Mouse (Mus musculus): ENCODE measurements around the gene Igf2bp3.
"Not testable (repeated sequence)": the region's sequence is repeated elsewhere in the genome, so short reads cannot be mapped to it uniquely, and the experiment has no call there.

Igf2bp3 gene

DNA sequence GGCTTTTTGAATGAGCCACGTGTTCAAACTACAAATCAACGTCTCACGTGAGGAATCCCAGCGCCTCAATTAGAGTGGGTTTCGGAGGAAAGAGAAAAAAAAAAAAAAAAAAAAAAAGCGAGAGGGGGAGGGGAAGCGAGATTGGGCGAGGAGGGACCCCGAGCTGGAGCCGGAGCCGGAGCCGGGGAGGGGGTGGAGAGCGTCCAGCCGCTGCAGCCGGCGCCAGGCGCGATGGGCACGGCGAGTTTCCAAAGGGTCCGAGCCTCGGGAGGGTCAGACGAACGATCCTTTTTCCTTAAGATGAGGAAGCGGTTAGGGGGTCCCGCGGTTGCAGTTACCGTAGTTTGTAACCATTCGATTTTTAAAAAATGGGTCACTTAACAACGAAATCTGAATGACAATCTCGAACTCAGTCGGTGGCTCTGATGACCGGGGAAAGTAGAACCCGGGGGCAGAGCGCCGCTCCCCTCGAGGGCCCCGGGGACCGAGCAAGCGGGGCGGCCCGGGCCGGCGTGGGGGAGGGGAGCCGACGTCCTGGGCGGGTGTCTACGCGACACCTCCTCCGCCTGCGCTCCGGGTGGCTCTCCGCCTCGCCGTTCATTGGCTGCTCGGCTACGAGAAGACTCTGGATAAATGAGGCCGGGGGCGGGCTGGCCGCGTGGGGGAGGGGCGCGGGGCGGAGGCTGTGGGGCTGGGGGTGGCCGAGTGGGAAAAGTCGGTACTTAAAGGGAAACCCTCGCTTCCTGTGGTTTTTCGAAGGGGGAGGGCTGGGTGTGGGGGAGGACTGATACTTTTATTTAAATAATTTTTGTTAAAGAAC, at the start of gene Igf2bp3:
Gene Igf2bp3 (minus strand): TSS at position 30 of the 820 bp plus-strand sequence.
- DNase-seq, result no peak

DNA sequence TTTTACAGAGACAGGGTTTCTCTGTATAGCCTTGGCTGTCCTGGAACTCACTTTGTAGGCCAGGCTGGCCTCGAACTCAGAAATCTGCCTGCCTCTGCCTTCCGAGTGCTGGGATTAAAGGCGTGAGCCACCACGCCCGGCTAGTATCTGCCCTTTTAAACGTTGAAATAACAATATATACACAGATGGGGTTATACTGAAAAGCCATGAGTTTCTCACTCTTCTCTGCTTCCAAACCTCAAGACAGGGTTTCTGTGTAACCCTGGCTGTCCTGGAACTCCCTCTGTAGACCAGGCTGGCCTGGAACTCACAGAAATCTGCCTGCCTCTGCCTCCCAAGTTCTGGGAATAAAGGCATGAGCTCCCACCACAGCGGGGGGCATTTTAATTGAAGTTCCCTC, 49.7 kb upstream of the Igf2bp3 start:
- not testable (repeated sequence) for DNase-seq

DNA sequence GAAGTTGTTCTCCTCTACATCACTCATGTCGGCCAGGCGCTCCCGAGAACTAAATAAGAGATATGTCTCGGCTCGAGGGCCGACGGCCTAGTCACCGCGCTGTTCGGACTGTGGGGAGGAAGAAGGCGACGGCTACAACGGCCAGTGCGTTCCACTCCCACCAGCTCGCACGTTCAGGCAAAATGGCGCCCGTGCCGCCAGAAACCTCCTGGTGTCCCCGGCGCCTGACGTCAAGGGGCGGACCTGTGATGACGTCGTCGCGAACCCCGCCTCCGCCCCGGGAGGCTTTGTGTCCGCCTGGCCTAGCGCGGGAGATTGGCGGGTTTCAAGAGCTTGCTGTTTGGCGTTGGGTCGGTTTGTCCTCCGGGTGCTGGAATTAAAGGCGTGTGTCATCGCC, 49.1 kb upstream of the Igf2bp3 start, which contains the start of gene Tra2a:
Gene Tra2a (minus strand): TSS at position 187 of the 397 bp plus-strand sequence.
- peak; percentile 98 for DNase-seq

DNA sequence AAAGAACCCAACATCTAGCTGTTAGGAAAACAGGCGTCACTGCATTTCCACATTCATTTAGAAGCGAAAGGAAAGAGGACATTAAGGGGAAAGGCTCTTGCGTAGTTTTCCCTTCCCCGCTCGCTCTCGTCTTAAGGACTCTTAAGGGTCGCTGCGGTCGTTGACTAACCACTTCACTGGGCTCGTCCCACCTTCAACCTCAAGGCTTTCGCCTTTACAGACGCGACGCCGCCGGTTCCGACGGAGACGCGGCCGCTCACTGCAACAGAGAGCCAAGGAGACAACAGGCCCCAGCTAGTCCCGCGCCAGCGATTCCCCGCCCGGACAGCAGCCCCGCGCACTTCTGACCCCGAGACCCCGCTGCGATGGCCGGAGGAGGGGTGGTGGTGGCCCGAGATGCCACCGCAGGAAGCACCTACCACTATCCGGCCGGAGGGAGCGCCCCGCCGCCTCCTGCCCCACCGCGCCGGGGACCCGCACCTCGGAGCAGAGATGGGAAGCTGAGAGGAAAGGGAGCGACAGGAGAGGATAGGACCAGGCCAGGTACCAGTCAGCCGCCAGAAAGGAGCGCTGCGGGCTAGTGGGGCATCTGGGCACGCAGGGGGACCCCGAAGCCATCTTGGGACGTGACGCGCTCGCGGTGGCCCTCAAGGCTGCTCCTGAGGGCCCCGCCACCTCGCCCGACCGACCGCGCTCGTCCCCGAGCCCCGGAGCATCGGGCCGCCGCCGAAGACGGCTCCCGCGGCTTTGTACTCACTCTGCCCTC, 48.5 kb upstream of the Igf2bp3 start:
- DNase-seq, result peak; percentile 83

DNA sequence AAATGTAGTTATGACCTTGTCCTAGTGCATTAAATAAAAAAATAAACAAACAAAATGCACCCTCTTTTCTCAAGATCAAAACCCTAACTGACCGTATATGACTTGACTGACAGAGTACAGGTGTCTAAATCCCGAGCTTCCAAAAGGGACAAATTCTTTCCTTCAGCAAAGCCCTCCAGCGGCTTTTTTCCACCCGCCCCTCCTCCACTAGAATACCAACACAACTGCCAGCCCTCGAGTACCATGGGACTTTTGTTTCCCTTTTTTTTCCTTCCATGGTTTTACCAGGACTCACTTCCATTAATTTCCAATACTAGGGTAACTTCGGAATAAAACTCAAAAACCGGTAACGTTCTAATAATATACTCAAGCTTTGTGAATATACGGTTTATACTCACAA, 47.7 kb upstream of the Igf2bp3 start:
- DNase-seq, result peak; percentile 34

DNA sequence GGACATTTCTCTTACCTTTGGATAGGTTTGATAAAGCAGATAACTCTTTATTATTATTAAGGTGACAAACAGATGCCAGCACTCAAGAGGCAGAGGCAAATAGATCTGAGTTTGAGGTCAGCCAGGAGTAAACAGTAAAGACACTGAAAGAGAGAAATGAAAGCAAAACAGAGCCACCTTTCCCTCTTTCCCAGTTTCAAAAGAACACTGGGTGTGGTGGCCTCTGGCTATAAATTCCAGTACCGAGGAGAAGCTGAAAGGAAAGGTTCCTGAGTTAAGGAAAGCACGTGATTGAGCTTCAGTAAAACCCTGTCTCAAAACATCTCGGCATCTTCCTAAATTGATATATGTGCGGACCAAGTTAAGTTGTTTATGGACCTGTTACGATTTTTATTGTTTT, 45.0 kb upstream of the Igf2bp3 start:
- DNase-seq, result no peak

DNA sequence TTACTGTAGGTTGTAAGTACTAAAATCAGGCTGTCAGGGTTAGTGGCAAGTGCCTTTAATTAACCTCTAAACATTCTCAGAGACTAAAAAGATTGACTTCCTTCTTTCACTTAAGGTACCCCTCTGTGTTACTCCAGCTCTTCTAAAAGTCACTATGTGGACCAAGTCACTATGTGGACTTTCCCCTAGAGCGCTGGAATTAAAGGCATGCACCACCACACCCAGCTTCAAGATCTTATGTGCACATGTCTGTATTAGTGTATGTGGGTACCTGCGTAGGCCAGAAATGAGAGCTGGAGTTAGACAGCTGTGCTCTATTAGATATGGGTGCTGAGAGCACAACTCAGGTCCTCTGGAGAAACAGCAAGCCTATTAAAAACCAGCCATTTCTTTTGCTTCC, 43.1 kb upstream of the Igf2bp3 start:
- peak; percentile 17 for DNase-seq

DNA sequence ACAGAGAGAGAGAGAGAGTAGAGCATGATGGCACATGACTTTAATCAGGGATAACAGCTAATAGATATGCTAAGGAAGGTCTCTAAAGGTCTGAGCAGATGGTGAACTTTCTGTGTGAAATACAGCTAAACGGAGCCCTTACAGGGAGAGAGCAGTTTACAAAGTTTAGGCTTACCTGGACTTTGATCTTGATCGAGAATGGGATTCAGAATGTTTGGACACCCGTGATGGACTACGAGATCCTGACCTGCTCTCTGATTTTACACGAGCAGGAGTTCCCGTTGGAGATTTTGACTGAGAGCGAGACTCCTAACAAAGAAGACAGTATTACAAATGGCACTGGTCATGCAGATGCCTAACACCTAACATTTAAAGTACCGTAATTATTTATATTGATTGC, 37.5 kb upstream of the Igf2bp3 start:
- no peak for DNase-seq

DNA sequence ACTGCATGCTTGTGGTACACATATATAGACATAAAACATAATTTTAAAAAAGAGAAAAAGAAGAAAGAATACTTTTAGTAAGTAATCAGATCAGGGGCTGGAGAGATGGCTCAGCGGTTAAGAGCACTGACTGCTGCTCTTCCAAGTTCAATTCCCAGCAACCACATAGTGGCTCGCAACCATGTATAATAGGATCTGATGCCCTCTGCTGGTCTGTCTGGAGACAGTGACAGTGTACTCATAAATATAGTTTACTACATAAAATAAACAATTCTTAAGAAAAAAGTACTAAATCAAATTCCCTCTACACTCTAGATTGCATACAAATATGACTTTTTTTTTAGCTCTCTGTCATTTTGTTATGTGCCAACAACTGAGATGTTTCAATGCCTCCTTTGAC, 36.4 kb upstream of the Igf2bp3 start:
- no peak for DNase-seq

DNA sequence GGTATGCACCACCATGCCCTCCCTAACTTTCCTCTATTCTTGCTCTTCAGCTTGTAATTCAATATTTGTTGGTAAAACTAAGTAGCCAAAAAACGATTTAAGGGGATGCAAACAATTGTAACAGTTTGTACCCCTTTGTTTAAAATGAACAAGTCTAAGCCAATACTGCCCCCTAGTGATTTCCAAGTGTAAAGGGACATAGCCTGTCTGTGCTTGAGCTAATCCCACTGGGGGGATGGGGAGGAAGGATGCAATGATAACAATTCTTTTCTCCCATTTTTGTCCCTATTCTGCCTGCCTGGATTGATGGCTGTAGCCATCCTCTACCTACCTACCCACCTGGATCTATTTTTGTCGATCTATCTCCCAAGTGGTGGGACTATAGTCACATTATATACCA, 32.5 kb upstream of the Igf2bp3 start:
- DNase-seq, result peak; percentile 29

DNA sequence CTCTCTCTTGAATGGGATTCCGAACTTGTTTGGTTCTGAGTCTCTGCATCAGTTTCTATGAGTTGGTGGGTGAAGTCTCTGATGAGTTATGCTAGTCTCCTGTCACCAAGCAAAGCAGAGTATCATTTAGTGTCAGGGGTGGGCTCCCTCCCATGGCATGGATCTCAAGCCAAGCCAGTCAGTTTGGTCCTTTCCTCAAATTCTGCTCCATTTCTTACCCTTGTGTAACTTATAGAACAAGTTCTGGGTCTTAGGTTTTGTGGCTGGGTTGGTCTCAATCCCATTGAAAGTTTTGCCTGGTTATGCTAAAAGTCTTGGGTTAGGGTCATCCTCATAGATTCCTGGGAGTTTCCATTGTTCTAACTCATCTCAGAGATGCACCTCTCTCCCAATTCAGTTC, 27.6 kb upstream of the Igf2bp3 start:
- DNase-seq, result no peak

DNA sequence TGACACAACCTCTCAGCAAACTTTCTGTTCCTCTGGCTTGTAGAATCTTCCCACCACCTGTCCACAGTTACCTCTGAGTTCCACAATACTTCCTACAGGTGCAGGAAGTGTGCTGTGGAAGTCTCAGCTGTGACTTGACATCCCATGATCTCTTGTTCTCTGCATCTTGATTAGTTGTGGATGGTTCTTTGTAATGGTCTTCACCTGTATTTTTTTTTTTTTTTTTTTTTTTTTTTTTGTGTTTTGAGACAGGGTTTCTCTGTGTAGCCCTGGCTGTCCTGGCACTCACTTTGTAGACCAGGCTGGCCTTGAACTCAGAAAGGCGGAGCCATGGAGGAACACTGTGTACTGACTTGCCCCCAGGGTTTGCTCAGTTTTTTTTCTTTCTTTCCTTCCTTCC, 26.8 kb upstream of the Igf2bp3 start:
- no peak for DNase-seq

DNA sequence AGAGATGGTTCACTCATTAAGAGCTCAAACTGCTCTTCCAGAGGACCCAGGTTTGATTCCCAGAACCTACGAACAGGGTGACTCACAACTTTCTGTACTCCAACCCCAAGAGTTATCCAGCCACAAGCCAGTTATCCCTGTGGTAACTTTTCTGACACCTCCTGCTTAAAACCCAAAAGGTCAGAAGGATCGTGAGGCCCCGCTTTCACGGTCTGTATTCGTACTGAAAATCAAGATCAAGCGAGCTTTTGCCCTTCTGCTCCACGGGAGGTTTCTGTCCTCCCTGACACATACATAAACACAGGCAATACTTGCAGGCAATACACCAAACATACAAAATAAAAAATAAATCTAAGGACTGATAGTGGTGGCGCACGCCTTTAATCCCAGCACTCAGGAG, 21.6 kb upstream of the Igf2bp3 start:
- DNase-seq, result peak; percentile 100

DNA sequence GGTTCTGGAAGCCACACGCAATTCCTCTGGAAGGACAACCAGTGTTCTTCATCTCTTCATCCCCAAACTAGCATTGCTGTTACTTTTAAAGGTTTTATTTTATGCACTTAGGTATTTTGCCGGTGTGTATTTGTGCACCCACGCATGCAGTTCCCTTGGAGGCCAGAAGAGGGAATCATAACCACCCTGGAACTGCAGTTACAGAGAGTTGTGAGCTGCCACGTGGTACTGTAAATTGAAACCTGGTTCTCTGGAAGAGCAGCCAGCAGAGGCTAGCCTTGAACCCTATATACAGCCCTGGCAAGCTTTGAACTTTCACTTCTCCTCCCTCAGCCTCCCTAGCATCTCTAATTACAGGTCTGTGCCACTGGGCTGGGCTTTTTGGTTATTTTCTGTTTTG, 18.6 kb upstream of the Igf2bp3 start:
- DNase-seq, result peak; percentile 32

DNA sequence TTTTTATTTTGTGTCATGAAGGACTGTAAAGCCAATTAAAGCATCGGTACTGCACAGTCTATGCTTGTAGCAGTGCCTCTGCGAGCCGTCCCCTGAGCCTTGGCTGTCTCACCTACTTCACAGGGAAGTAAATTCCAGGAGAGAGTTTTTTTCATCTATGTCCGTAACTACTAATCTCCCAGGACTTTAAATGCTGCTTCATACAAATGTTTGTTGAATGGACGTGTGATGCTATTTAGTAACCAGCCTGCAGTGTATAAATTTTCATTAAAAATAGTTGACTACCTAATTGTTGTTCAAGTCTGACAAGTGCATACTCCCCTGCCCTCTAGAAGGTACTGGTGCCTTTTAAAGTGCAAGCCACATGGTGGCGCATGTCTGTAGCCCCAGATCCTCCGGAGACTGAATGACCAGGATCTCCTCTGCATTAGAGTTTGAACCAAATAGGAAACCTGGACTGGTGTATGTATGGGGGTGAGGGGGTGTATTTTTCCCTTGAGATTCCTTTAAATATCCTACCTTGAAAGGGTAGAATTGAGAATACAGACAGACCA, 13.4 kb upstream of the Igf2bp3 start:
- DNase-seq, result peak; percentile 65

DNA sequence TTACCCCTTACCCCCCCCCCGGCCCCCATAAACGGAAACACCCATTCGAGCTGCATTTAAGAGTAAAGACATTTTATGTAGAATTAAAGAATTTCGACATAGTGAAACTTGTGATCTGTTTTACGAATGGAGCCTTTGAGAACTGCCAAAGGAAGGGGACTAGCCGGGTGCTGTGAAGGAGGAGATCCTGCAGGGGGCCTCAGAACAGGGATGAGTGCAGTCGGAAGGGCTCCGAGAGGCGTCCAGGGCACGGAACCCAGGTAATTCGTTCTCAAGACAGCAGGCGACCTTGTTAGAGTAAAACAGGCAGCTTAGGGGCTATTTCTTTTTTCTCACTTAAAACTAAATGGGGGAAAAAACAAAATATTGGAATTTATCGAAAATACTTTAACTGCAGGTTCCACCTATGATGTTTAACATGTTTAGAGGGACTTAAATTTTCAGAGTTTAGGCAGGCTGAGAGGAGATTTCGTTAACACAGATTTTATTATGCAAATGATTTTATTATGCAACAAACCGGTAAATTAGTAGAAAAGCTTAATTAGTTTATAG, 12.5 kb upstream of the Igf2bp3 start:
- no peak for DNase-seq

DNA sequence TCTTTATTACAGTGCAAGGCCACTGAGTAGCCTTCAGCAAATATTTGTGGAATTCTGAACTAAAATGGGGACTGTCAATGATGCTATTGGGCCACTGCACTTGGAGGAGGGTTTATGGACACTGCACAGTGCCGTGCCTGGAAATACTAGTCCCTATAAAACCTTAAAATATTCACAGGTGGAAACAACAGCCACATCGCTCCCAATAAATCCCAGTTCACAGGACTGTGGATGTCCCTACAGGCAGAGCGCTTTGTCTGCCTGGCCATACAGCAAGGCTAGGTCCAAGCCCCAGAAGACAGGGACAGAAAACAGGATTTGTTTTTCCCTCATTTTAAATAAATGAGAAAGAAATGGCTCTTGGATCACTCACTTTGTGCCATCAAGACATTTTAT, 11.0 kb upstream of the Igf2bp3 start:
- DNase-seq, result no peak

DNA sequence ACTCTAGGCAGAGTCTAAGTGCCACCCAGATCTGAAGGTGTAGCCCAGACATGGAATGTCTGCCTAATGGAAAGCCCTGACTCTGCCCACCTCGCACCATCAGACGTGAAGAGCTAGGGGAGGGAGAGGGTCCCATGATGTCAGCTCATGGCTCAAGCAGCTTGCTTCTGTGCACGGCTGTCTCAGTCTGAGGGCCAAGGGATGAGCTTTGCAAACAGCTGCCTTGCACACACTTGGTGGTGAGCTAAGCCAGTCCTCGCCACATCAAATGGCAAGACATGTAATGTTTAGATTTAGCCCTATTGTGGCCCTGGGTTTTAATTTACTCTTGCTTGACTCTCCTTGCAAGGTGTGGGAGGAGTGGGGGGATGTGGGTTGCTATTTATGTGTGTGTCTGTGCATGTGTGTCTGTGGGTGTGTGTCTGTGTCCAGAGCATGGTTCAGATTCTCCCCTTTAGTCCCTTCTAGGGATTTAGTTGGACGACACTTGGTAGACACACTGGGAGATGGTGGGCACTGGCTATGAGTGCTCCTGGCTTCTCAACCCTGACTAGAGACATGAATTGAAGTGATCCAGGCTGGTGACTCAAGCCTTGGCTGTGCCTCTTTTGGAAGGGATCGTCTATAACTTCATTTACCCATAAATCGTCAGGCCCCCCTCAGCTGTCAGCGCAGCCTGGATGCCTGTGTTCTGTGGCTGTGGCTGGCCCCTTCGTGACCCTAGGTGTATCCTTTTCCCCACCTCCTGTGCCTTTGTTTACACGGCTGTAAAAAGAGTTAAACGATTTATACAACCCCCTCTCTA, 10.4 kb upstream of the Igf2bp3 start:
- no peak for DNase-seq

DNA sequence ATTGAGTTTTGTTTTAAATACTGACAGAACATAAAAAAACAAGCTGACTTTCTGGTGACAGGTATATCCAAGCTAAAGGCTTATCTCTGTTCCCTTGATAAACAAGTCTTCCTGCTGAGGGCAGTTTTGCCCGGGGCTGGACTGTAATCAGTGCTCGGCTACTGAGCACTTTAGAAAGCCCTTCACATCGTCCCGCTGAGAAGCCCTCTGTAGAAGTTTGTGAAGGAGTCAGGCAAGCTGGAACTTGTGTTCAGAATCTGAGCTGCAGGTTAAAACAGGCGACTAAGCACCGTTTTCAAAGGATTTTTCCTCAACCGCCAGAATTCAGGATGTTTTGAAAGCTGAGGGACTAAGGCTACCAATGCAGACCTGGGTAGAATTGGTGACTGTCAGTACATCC, 7.1 kb upstream of the Igf2bp3 start:
- DNase-seq, result no peak

DNA sequence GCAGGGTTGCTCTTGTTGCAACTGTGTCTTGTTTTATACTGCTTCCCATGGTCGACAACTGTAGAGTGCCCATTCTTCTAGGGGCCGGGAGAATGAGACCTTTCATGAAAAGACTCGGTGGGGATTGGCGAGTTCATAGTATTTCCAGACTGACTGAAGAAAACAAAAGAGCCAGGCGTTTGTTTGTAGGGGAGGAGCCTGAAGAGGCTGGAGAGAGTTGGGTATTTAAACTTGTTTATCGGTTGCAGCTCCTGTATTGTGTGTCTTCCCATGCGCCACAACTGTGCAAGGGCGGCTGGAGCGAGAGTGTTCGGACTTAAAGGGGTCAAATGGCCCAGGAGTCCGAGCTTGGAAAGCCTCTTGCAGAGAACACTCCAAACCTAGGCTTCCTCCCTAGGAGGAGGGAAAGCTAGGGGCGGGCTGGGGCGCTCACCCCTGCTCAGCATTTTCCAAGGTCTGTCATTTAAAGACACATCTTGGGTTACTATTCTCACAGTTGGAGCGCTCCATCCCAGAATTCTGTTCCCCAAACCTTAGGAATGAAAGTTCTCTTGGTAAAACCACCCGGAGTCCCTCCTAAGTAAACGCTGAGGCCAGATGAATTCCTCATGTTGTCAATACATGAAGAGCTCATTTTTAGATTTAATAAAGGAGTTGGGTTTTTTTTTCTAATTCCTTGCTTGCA, 5.3 kb upstream of the Igf2bp3 start:
- no peak for DNase-seq

DNA sequence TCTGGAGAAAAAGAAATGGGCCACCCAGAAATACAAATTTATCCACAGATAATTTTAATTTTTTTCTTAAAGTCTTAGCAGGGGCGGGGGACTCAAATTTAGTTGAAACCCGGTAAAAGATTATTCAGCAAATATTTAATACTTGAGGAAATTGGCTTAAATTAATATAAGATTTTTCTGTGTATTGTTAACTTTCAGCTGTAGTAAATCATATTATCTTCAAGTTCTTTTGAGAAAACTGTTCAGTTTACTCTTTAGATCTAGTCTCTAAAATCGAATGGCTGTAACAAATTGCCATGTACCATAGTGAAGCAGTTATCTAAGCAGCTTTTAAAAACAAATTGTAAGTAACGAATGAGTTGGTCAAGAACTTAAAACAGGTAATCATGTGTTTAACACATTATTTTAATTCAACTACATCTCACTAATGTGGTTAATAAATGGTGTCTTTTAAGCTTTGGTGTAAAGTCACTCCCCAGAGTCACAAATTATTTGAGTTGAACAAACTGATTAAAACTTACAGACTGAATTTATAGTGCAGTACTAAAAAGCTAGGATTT, 4.3 kb upstream of the Igf2bp3 start:
- no peak for DNase-seq
